Mouse (Mus musculus) ES-E14 (cell line): ENCODE measurements around the gene Sidt1.

ENCODE experiments used
- CHD2 ChIP-seq: IDR thresholded peaks from 2 replicates; pipeline ENCODE4 v1.6.1; 2014; ENCODE audit warnings: mild to moderate bottlenecking, low read depth, low read length, inconsistent platforms
- HCFC1 ChIP-seq: IDR thresholded peaks from 2 replicates; pipeline ENCODE4 v1.6.1; 2012; ENCODE audit warnings: low read length, inconsistent platforms, borderline replicate concordance; ENCODE audit not compliant: insufficient read depth
- ZC3H11A ChIP-seq: IDR thresholded peaks from 2 replicates; pipeline ENCODE4 v1.6.1; 2012; ENCODE audit warnings: low read depth, mild to moderate bottlenecking, inconsistent platforms, low read length, borderline replicate concordance

- TF ChIP-seq HCFC1 (no peak), ZC3H11A (no peak), CHD2 (no peak)
Observed at GRCm38 (mm10) chr16:44226706-44227291, 106.2 kb downstream of the Sidt1 start.
